Mouse (Mus musculus) cerebellum, postnatal 10 days (tissue): ENCODE data around the gene Ank3.
A peak's percentile ranks its signal among the peaks of the same experiment; 100 is the strongest.

Source experiments
- DNase-seq, 2 experiments: peaks; one replicate each; pipeline ENCODE4 v3.0.0; 2021; ENCODE audit warnings: mixed read lengths in 2 of 2

The Ank3 gene

DNA sequence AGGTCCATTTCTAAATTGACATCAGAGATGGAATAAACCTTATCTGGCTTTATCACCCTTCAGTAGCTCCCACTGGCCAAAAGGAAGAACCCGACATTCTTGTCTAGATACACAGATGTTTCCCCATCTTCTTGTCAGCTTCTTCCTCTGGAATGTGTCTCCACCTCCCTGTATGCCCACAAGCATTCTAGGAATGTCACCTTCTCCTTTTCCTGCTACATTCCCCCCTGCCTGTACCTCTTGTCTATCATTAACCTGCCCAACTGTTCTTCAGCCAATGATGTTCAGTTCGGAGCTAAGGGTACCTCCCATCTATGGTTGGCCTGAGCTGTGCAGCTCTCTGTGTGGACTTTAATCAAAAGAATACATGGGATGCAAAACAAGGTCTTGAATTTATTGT lies 272.4 kb downstream of the Ank3 start:
- DNase-seq: no peak

DNA sequence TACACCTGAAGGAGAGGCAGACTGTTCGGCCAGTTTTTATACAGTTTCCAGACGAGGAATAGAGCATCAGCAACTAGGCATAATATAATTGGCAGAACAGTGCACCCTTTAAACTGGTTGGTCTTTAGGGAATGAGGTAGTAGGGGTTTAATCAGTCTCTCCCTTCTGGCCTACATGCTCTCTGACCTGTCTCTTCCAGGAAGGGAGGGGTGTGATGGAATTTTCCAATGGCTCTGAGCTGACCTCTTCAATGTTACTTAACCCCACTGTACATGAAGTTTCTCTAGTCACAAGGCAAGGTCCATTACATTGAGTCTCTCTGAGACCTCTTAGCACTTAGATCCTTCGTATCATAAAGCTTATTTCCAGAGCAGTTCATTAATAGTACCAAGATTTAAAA lies 272.9 kb downstream of the Ank3 start:
- no peak for DNase-seq

DNA sequence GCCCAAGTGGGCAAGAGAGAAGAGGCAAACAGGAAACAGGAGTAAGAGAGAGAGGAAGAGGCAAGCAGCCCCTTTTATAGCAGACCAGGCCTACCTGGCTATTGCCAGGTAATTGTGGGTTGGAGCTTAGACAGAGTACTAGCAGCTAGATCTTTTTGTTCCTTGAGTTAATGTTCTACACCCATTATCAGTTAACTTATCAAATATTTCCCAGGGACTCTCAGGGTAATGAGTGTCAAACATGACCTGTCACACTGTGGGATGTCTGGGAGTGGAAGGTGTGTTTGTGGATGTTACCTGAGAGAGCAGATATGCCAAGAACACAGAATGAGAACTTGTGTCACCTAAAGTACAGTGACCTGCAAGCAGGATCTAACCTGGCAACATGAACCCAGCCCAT lies 274.0 kb downstream of the Ank3 start:
- DNase-seq: no peak

DNA sequence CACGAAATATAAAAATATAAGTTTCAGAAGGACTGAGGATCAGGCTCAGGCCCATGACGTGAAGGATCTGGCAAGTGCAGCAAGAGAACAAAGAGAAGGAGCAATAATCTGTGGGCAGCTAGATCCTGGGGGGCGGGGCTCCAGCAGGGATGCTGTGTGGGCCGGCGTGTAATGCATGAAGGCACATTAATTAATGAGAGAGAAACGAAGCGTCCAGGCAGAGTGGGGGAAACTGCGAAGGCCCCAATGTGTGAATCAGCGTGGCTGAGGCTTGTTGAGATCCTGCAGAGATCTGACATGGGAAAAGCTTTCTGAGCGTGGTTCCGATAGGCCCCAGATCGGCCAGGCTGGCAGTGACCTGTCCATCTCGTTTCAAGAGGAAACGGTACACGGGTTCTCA lies 279.7 kb downstream of the Ank3 start:
- peak; percentile 79 to 84 for DNase-seq

DNA sequence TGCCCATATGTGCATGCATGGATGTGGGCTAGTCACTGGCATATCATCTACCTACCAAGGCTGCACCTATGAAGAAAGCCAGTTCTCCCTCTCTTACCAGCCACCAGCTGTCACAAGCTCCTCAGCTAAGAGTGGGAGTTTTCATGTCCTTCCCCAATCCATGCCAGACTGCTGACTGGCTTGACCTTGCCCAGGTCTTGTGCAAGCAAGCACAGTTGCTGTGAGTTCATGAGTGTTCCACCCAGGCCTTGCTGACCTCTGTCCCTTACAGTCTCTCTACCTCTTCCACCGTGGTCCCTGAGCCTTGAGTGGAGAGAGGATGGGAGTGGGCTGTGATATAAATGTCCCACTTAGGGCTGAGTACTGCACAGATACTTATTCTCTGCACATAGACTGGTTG lies 287.8 kb downstream of the Ank3 start:
- DNase-seq: no peak

DNA sequence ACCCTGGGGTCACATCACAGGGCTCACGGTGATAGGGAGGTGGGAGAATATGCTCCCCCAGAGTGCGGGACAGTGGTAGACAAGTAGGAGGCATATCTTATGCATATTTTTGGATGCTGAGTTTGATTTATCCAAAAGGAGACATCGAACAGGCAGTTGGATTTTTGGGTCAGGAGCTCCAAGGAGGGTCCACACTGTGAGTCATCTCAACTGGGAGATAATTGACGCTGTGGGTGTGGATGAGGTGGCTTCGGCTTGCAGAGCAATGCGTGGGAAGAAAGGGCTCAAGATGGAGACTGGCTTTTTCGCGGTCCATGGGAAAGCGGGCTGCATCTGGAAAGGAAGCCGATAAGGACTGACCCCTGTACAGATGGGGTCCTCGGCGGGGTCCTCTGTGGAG lies 290.5 kb downstream of the Ank3 start:
- DNase-seq: no peak

DNA sequence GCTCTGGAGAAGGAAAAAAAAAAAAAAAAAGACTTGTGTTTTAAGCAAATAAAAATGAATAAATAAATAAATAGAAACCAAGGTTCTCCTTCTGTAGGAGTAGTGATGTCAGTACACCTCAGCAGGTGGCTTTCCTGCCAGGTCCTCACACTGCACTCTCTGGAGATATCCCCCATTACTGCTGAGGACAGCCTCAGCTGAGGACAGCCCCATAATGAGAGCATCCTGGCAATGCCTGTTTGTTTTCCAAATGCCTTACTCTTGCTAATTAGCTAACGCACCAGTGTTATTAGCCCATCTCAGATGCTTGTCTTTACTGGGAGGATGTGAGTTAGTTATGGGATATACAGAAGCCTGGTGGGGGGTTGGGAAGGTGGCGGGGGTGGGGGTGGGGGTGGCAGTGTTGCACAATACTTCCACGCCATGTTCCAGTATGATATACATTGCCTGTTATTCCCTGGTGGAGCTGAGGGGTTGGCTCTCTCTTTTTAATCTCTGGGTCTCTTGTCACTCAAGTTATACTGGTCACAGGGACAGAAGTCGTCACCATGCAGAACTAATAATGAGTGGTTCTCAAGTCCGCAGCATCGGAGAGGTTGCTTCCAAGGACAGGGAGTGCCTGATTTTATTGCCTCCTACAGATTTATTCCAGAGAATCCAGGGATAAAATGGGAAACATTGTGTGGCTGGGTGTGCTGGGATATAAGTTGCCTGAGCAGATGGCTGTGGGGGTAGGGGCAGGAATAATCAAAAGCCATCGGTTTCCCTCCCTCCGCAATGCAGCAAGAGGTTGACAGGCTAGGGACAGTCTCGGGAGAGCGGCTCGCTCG lies 291.8 kb downstream of the Ank3 start:
- DNase-seq: peak; percentile 63 to 64

DNA sequence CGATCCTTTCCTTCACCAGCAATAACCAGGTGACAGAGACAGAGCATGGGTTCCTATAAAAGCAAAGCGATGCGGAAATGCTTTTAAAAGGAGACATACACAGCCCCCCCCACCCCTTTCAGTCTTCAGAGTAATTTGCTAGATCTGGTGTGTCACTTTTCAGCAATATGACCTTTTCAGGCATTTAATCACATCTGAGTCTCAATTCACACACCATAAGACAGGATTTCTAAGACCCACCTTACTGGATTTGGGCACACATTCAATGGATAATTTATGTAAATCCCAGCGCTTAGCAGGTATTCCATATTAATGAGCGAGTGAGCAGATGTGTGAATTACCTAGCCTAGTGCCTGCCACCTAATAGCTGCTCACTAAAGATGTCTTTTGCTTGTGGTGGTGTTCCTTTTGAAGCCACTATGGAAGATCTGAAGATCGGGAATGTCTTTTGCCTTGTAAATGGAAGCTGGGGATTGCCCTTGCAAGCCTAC lies 292.4 kb downstream of the Ank3 start:
- DNase-seq: no peak

DNA sequence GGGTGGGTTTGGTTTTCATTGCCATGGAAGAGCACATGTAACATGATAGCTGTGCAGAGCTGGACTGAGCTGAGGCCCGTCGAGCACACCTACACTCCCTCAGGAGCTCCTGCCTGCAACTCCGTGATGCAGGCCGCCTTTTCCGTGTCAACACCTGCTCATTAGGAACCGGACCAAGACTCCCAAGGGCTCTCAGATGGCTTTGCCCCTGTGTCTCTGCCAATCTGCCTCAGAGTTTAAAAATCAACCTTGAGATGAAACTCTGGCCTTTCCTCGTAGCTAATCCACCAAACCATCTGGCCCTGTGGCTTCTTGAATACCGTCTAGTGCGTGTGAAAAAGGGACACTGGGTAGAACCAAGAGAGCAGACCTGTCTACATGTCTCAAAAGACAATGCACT lies 297.4 kb downstream of the Ank3 start:
- DNase-seq: peak; percentile 91 to 93

DNA sequence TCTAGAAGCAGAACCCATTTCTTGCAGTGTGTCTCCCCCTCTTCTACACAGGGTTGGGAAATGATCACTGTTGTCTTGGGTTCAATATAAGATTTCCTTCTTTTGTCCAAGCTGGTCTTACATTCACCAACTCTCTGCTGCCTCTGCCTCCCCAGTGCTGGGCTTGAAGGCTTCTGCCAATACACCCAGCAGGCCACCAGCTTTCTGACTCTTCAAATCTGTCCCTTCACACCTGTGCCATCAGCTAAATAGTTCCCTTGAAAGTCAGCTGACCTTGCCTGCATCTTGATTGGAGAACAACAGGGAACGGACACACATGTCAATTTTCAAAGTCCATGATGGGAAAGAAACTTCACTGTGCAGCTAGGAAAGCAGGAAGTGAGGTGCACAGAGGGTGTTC lies 300.1 kb downstream of the Ank3 start:
- peak; percentile 54 to 72 for DNase-seq

DNA sequence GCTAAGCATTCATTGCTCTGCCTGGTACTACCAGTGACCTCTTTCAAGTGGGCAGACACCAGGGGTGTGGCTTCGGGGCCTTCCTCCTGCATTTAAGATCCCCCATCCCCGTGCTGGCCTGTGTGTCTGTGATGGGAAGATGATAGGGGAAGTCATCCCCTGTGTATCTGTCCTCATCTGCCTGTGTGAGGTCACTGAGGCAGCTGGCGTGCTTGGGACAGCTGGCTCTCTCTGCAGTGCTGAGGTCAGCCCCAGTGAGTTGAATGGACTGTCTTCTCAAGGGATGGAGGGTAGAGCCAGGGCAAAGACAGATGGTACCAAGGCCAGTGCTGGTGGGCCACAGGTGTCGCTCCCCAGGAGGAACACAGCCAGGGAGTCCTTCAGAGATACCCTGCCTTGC lies 302.7 kb downstream of the Ank3 start:
- peak; percentile 65 to 79 for DNase-seq

DNA sequence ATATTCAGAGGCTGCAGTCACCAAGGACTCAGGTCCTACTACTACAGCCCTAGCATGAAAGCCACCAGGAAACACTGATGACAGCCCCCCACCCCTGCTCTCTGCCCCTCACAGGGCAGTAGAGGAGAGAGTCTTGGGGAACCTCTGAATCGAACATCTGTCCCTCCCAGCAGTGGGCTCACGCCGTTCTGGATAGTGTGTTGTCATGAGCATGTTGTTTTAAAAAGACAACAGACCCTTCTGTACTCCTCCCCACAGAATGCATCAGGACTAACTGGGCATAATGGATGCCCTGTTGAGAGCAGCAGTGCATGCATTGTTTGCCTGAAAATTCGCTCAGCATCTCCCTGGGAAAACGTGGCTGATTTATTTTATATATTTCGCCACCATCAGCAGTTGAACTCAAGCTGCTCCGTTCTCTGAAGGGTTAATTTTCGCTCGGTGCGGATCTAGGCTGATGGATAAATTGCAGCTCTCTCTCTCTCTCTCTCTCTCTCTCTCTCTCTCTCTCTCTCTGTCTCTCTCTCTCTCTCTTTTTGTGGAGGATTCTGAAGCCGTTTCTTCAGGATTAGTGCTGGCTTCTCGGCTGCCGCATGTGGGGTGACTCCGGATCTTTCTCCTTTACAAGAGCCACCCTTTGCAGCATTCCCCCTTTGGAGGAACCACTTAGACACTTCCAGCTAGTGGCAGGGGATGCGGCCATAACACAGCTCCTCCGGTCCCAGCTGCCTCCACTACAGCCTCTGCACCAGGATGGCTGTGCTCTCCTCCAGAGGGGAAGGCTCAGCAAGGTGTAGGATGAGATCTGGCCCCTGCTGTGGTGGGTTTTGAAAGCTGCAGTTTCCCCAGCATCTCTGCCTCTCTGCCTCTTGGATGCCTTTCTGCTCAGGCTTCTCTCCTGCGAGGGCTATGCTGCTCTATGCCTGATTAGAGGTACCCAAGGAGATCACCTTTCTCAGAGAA lies 307.5 kb downstream of the Ank3 start:
- peak; percentile 66 to 77 for DNase-seq

DNA sequence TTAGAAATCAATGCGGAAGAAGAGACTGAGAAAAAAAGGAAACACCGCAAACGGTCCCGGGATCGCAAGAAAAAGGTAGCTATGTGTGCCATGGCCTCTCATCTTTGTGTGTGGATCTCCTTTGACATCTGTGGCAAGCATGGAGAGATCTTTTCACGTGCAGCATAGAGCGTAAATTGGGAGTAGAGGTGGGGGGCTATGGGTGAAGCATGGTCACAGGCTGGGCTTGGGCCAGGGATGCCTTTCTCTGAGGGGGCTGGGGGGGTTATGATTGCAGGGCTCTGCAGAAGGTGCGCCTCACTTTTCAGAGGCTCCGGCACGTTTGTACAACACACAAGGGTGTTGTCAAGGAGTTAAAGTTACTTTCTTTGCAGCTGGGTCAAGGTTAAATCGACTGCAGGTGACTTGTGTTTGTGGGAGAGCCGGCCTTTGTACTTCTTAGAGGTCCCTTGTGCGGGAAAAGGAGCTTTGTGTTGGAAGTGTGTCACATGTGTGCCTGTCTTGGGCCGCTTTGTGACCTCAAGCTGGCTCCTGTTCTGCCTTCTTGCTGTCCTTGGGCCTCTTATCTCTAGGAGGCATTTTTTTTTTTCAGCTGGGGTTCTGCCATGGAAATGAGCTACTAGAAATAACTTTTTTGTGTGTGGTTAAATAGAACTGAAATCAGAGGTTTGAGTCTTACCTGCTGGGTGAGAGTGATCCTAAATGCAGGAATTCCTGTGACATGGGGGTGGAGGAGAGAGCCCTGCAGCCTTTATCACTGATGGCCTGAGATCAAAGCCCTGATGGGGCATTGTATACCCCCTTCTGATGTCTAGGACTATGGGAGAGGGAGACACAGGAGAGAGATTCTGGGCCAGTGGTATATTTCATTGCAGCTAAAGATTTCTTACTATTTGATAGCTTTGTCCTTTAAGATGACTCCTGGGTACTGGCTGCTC lies 308.5 kb downstream of the Ank3 start:
- DNase-seq: peak; percentile 69 to 74

DNA sequence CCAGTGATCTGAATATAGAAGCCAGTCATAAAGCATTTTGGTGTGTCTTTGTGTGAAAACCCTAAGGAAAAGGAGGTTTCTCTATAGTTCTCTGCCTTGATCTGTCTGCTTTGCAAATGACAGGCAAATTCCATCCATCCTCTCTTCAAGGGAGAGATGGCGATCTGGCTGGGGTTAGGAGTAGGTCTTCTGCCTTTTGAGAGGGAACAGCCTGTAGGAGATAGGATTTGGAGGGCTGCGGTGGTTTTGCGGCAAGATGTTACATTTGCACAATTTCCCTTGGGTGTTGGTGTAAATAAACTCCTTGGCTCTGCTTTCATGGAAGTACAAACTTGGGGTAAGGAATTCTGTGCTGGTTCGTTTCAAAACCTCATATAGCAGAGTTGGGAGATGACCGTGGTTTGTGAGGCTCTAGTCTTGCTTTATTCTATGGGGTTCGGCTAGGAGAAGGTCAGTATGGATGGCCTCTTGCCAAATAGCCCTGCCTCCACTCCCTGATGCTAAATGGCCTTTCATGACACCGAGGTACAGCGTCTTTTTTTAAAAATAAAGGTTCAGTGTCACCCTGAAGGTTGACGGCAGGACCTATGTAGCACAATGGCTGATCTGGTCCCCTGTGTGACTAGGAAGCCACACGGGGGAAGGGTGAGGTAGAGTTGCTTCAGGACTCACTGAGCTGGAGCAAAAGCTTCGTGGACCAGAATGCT lies 309.4 kb downstream of the Ank3 start:
- DNase-seq: peak; percentile 68 to 74

DNA sequence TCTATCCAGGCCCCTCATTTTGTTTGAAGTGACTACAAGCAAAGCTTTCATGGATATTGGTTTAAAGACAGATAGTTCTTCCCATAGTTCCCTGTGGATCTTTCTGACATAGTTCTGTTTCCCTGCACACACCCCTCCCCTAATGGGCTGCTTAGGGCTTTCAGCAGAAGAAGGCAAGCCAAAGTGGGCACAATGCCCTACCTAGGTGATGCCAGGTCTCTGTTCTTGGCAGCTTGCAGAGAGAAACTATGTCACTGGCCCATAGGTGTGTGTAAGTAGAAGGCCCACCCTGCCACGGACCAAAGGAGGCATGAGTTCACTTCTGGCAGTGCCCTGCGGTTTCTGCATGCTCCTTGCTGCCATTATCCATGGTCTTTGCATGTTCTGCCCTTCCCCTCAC lies 311.1 kb downstream of the Ank3 start:
- peak; percentile 89 to 91 for DNase-seq

DNA sequence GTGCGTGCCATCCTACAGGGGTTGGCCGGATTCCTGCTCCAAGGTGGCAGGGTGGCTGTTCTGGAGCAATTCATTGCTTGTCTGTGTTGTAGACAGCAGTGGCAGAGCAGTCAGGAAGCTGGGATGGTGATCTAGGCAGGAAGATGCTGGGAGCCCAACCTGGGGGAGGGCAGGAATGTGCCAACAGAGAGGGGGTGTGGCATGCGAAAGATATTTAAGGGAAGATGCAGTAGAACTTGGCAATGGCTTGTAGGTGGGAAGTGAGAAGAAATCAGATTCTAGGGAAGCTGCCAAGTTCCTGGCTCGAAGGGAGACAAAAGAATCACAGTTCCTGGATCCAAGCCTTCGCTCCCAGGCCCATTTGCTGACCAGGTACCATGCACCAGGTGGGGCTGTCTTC lies 312.2 kb downstream of the Ank3 start:
- DNase-seq: peak; percentile 75 to 77

DNA sequence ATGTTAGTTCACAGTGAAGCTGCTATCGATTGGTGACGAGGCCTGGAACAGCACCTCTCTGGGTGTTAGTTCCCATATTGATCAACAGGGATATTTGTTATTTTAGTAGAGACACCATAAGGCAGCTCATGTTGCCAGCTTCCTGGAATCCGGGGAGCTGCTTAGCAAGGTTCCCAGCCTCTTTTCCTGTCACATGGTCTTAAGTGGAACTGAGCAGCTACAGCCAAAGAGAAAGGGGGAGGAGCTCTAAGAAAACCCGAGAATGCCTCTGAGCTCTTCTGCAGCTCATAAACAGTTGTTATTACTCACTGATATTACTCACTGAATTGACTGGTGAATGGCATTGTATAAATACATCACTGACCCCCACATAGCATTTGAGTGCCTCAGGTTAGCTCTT lies 318.3 kb downstream of the Ank3 start:
- no peak for DNase-seq

DNA sequence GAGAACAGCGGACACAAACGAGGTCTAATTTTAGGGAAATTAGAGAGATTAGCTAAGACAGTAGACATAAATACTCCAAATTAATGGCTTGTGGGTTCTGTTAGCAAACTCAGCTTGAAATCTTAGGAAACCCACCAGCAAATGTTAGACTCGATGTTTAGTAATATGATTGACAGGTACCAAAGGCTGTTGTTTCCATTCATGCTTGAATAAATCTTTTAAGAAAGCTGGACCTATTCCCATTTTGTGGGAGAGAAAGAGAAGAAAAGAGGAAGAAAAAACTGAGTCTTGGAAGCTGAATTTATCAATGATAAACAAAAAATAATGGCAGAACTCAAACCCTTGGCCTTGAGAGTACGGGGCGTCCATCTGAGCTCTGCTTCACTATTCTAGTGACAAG lies 320.8 kb downstream of the Ank3 start:
- peak in 1 of 2 experiments; percentile 43 for DNase-seq

DNA sequence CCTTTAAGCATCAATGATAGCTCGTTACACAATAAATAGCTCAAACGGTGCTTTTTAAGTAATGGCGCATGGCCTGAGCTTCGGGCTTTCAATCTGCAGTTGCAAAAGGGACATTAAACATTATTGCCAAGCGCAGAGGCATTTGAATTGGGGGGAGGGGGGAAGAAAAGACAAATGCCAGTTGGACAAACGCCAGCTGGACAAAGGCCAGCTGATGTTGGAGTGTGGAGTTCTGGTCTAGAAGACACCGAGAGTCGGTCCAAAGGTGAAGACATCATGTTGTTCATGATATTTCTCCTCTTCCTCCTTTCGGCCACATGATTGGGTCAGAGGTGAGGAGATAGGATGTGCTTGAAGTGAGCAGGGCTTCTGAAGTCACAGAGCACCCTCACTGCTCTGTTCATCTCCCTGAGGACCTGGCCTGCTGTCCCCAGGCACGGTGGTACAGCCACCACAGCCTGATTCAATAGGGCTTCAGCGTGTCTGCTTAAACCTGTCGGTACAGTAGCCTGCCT lies 321.4 kb downstream of the Ank3 start:
- peak; percentile 90 to 91 for DNase-seq

DNA sequence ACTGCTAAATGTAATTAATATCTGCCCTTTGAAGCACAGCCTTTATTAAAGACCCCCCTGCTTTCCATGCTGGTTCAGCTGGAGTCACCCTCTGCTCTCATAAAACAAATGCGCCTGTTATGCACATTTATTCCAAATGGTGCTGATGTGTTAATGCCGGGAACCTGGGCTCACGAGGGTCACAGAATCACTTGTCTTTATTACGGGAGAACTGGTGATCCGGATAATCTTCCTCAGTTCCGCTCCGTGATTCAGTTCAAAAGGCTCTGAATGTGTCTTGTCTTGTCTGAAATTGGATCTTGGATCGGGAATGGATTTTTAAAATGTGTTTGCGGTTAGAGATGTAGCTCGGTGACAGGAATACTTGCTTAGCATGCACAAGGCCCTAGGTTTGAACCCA lies 321.9 kb downstream of the Ank3 start:
- peak in 1 of 2 experiments; percentile 35 for DNase-seq

DNA sequence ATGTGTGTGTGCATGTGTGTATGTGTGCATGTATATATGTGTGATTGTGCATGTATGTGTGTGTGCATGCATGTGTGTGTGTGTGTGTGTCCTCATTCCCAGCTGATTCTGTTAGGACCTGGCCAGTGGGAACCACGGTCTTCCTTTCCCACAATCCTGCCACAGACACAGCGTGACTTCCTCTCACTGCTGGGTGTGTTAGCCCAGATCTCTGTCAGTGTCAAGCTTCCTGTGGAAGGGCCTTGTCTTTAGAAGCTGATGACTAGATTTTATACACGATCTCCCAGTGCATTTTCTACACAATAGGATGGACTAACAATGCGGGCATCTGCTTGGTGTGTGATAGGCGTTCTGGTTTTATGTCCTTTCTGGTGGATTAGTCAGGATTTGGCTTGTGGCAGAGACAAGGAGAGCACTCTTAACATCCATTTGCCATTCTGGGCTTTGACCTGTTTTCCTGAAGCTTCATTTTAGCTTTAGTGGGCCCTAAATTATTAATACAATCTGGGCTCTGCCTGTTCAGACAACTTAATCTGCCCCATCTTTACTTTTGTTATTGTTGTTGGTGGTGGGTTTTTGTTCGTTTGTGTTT lies 322.4 kb downstream of the Ank3 start:
- peak; percentile 54 to 59 for DNase-seq
